Mouse (Mus musculus) hindbrain, embryonic 12.5 days (tissue): ENCODE results near the gene Cyp27a1. TPM values are rescaled to one million over a fixed set of nuclear protein-coding genes. Genes with fewer than 3 reads are reported as not detected.

ENCODE experiments used
- ATAC-seq: fragments of 200-750 bp; cut with Nextera tagmentation; 2 replicates; pipeline ENCODE4 v1.8.0; 2017; ENCODE audit warnings: moderate TSS enrichment; ENCODE audit not compliant: low FRiP score
- H3K27ac ChIP-seq: fragments of 300-500 bp; sonication (generic); 2 replicates; pipeline ENCODE4 v1.5.1; 2016; ENCODE audit warnings: mild to moderate bottlenecking
- H3K27me3 ChIP-seq: fragments of 300-500 bp; sonication (generic); 2 replicates; pipeline ENCODE4 v1.6.1; 2016; ENCODE audit warnings: mild to moderate bottlenecking
- H3K36me3 ChIP-seq: fragments of 300-500 bp; sonication (generic); 2 replicates; pipeline ENCODE4 v1.6.1; 2016; ENCODE audit warnings: mild to moderate bottlenecking
- H3K4me1 ChIP-seq: fragments of 300-500 bp; sonication (generic); 2 replicates; pipeline ENCODE4 v1.6.1; 2016
- H3K4me2 ChIP-seq: fragments of 300-500 bp; sonication (generic); replicated peaks from 2 replicates; pipeline ENCODE4 v1.6.1; 2016; ENCODE audit warnings: mild to moderate bottlenecking
- H3K4me3 ChIP-seq: fragments of 300-500 bp; sonication (generic); 2 replicates; pipeline ENCODE4 v1.5.1; 2016; ENCODE audit warnings: mild to moderate bottlenecking
- H3K9ac ChIP-seq: fragments of 300-500 bp; sonication (generic); 2 replicates; pipeline ENCODE4 v1.6.1; 2016; ENCODE audit warnings: mild to moderate bottlenecking, moderate library complexity
- H3K9me3 ChIP-seq: fragments of 300-500 bp; sonication (generic); replicated peaks from 2 replicates; pipeline ENCODE4 v1.6.1; 2016; ENCODE audit warnings: mild to moderate bottlenecking
- WGBS: fragments of 180-500 bp; shearing (Covaris S2); methylation state at CpG from one replicate; pipeline ENCODE4 v1.1.7; 2016; 5-methylcytosine and 5-hydroxymethylcytosine counted together
- polyA plus RNA-seq: library from polyadenylated mRNA; unstranded; fragments of >200 nt; fragmentation: Nextera tagmentation; extraction: Ambion mirVana; gene quantifications from 2 replicates; pipeline ENCODE4 v1.2.1, GENCODE M21; 2016

Cyp27a1 gene
- polyA plus RNA-seq, 1 experiment from 2014 or later, result 3.2 TPM

- 22% methylated on average over 3 of the region's 3 CpGs for WGBS
- Histone ChIP-seq H3K27me3 (peaks cover 94% of the 10 kb centered on the region), H3K36me3 (no peaks in the 10 kb centered on the region), H3K9ac (no peak overlapping the region), H3K9me3 (no peaks in the 10 kb centered on the region), H3K4me1 (peaks cover 11% of the 10 kb centered on the region), H3K4me3 (no peak overlapping the region), H3K27ac (no peak overlapping the region), H3K4me2 (no peak overlapping the region)
- no peak for ATAC-seq
These were observed 65.6 kb downstream of the Cyp27a1 start for GRCm38 (mm10) chr1:74778934-74779486.

DNA sequence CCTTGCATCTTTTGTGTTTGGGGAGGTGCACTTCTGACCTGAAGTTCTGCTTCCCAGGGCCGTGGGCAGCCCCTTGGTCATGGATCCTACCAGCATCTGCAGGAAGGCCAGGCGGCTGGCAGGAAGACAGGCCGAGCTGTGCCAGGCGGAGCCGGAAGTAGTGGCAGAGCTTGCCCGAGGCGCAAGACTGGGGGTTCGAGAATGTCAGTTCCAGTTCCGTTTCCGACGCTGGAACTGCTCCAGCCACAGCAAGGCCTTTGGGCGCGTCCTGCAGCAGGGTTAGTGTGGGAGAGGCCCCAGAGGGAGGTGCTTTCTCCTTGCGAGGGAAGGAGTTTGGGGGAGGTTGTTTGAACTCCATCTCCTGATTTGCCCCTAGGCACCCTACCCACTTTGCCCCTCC lies 68.7 kb downstream of the Cyp27a1 start:
- H3K27ac ChIP-seq, result no peak overlapping the region
- no peak overlapping the region for H3K4me3 ChIP-seq
- peaks cover 18% of the 10 kb centered on the region for H3K4me1 ChIP-seq
- no peak for ATAC-seq
- no peaks in the 10 kb centered on the region for H3K36me3 ChIP-seq
- 18% methylated on average over 14 of the region's 14 CpGs for WGBS
- no peaks in the 10 kb centered on the region for H3K9me3 ChIP-seq
- peaks cover 92% of the 10 kb centered on the region for H3K27me3 ChIP-seq
- no peak overlapping the region for H3K4me2 ChIP-seq
- H3K9ac ChIP-seq, result no peak overlapping the region

GRCm38 (mm10) chr1:74783554-74783953 lies 70.2 kb downstream of the Cyp27a1 start:
- ATAC-seq, result no peak
- Histone ChIP-seq H3K9ac (0 out of 2 replicates have a peak overlapping the region, but pooled peaks have one; percentile 49), H3K9me3 (no peaks in the 10 kb centered on the region), H3K27me3 (peaks cover 92% of the 10 kb centered on the region), H3K4me2 (peak overlapping the region; percentile 81), H3K4me3 (peak overlapping the region; percentile 41), H3K36me3 (no peaks in the 10 kb centered on the region), H3K27ac (no peak overlapping the region), H3K4me1 (peaks cover 18% of the 10 kb centered on the region)
- WGBS, result 2% methylated on average over 12 of the region's 13 CpGs

DNA sequence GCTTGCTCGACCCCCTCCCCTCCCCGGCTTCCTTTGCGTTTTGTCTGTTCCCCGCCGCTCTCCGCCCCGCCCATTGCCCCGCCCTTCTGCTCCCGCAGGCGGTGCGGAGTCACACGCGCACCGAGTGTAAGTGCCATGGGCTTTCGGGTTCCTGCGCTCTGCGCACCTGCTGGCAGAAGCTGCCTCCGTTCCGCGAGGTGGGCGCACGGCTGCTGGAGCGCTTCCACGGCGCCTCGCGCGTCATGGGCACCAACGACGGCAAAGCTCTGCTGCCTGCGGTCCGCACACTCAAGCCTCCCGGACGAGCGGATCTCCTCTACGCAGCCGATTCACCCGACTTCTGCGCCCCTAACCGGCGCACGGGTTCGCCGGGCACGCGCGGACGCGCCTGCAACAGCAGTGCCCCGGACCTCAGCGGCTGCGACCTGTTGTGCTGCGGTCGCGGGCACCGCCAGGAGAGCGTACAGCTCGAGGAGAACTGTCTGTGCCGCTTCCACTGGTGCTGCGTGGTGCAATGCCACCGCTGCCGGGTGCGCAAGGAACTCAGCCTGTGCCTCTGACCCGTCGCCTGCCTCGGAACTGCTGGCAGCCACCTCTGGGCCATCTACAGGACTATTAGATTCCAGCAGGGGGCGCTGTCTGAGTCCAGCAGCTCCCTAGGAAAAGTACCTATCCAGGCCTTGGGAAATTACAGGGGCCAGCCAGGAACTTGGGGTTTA lies 70.8 kb downstream of the Cyp27a1 start:
- Histone ChIP-seq H3K36me3 (no peaks in the 10 kb centered on the region), H3K4me3 (peak overlapping the region; percentile 41), H3K27me3 (peaks cover 92% of the 10 kb centered on the region), H3K4me2 (peak overlapping the region; percentile 81), H3K9me3 (no peaks in the 10 kb centered on the region), H3K9ac (peak overlapping the region; percentile 49; the same call in 1 of the 2 replicates), H3K4me1 (peaks cover 21% of the 10 kb centered on the region), H3K27ac (no peak overlapping the region)
- ATAC-seq, result no peak; the same call in 1 of the 2 replicates
- 2% methylated on average over 67 of the region's 67 CpGs for WGBS

Other genes with a start within 250 kb of the Cyp27a1 start
- 61.4 and 61.9 TPM in 2 replicates for gene Cnot9, start 207.5 kb upstream of the Cyp27a1 start, polyA plus RNA-seq
- 1.2 and 1.6 TPM in 2 replicates for gene Plcd4, start 170.7 kb upstream of the Cyp27a1 start, polyA plus RNA-seq
- gene Usp37, start 169.3 kb upstream of the Cyp27a1 start, polyA plus RNA-seq, result 35.3 and 38.5 TPM in 2 replicates
- gene Zfp142, start 125.3 kb upstream of the Cyp27a1 start, polyA plus RNA-seq, result 10.1 and 12.1 TPM in 2 replicates
- 15.3 and 16.8 TPM in 2 replicates for gene Bcs1l, start 125.3 kb upstream of the Cyp27a1 start, polyA plus RNA-seq
- 35.2 and 35.8 TPM in 2 replicates for gene Rnf25, start 112.2 kb upstream of the Cyp27a1 start, polyA plus RNA-seq
- gene Stk36, start 112.1 kb upstream of the Cyp27a1 start, polyA plus RNA-seq, result 21.3 and 34.3 TPM in 2 replicates
- 27.1 and 36.5 TPM in 2 replicates for gene Ttll4, start 51.8 kb upstream of the Cyp27a1 start, polyA plus RNA-seq
- gene Prkag3, start 35.6 kb downstream of the Cyp27a1 start, polyA plus RNA-seq, result 0.21 and 0.38 TPM in 2 replicates
- gene Wnt6, start 58.3 kb downstream of the Cyp27a1 start, polyA plus RNA-seq, result 9.6 and 11.4 TPM in 2 replicates
- gene Wnt10a, start 77.9 kb downstream of the Cyp27a1 start, polyA plus RNA-seq, result 1.2 and 2.3 TPM in 2 replicates
- 6.9 and 7.5 TPM in 2 replicates for gene Cdk5r2, start 141.4 kb downstream of the Cyp27a1 start, polyA plus RNA-seq
- gene Fev, start 171.8 kb downstream of the Cyp27a1 start, polyA plus RNA-seq, result 7.0 and 7.6 TPM in 2 replicates
- 1.6 and 2.8 TPM in 2 replicates for gene Cryba2, start 179.6 kb downstream of the Cyp27a1 start, polyA plus RNA-seq
- 0.85 and 1.9 TPM in 2 replicates for gene Cfap65, start 222.0 kb downstream of the Cyp27a1 start, polyA plus RNA-seq
- 0.14 and 0.83 TPM in 2 replicates for gene Ihh, start 238.1 kb downstream of the Cyp27a1 start, polyA plus RNA-seq